8 mouse cellular contexts compared by ENCODE assay signal in genomic region chr11:107573847-107574246, GRCm38 (mm10). TPM values are rescaled to one million over a fixed set of nuclear protein-coding genes. Genes with fewer than 3 reads are reported as not detected.
A peak's percentile ranks its signal among the peaks of the same experiment; 100 is the strongest.
DNase-seq lines count a peak whose midpoint lies in the region; ATAC-seq and TF ChIP-seq lines count a peak whose summit lies in the region.
"Had no signal": no experiment of that assay in that cellular context is flagged by ENCODE, and none has a peak within 500 bp of the region (broad histone marks: within the 10 kb centered on the region; RNA-seq: fewer than 3 reads in every experiment).

No protein-coding gene starts in this region.

- DNase-seq in adrenal gland, postnatal 25 days, result peak; percentile 37
- DNase-seq in fibroblast of lung, adult 2 months (ENCODE audit: low read depth), result peak; percentile 34
- DNase-seq in lung, embryonic 14.5 days, result peak; percentile 55
- no peak for DNase-seq in spleen, adult 12 weeks (ENCODE audit: low spot score)
- DNase-seq in right cerebral cortex, postnatal 14 days, result no peak
- DNase-seq in right cerebral cortex, postnatal 10 days (ENCODE audit: low spot score in 2 of 2), result no peak

- H3K4me3 ChIP-seq in intestine, embryonic 16.5 days (ENCODE audit: low read length), result no peak overlapping the region
- no peak overlapping the region for H3K4me3 ChIP-seq in lung, embryonic 14.5 days (ENCODE audit: low read depth, low read length)
- H3K4me3 ChIP-seq: midbrain, embryonic 12.5 days had no signal

- peaks cover 17% of the 10 kb centered on the region for H3K36me3 ChIP-seq in intestine, embryonic 16.5 days (ENCODE audit: control insufficient read depth, insufficient read depth, low read length)
- H3K36me3 ChIP-seq in lung, embryonic 14.5 days (ENCODE audit: insufficient read depth), result peaks cover 41% of the 10 kb centered on the region

- WGBS in intestine, embryonic 16.5 days, result 38% methylated on average over 6 of the region's 6 CpGs
- WGBS in lung, embryonic 14.5 days, result 37% methylated on average over 6 of the region's 6 CpGs

- H3K9me3 ChIP-seq in intestine, embryonic 16.5 days (ENCODE audit: control insufficient read depth, low read length), result no peaks in the 10 kb centered on the region
- no peaks in the 10 kb centered on the region for H3K9me3 ChIP-seq in lung, embryonic 14.5 days (ENCODE audit: low read depth, low read length)
- H3K9me3 ChIP-seq: midbrain, embryonic 12.5 days had no signal

- no peak for TF ChIP-seq CTCF in lung, embryonic 14.5 days (IDR thresholded peaks at IDR 0.05; ENCODE audit: low read depth)

- peak overlapping the region; percentile 72 for H3K27ac ChIP-seq in intestine, embryonic 16.5 days (ENCODE audit: low read length)
- peak overlapping the region; percentile 10; the same call in 1 of the 2 replicates for H3K27ac ChIP-seq in lung, embryonic 14.5 days (ENCODE audit: low read depth)
- H3K27ac ChIP-seq: midbrain, embryonic 12.5 days had no signal

- H3K4me1 ChIP-seq in intestine, embryonic 16.5 days (ENCODE audit: control insufficient read depth, insufficient read depth, low read length), result peaks cover 27% of the 10 kb centered on the region
- 0 out of 2 replicates have a peak, but pooled peaks cover 4% of the 10 kb centered on the region for H3K4me1 ChIP-seq in lung, embryonic 14.5 days (ENCODE audit: insufficient read depth)
- H3K4me1 ChIP-seq: midbrain, embryonic 12.5 days had no signal

- H3K9ac ChIP-seq in intestine, embryonic 16.5 days (ENCODE audit: low read depth, low read length), result no peak overlapping the region
- H3K9ac ChIP-seq in lung, embryonic 14.5 days, result no peak overlapping the region
- H3K9ac ChIP-seq: midbrain, embryonic 12.5 days had no signal

- peak; percentile 89 for ATAC-seq in intestine, embryonic 16.5 days
- ATAC-seq in lung, embryonic 14.5 days (ENCODE audit: insufficient read depth), result peak; percentile 49; the same call in 1 of the 2 replicates

- no peak overlapping the region for H3K4me2 ChIP-seq in intestine, embryonic 16.5 days (ENCODE audit: low read depth, low read length)
- H3K4me2 ChIP-seq in lung, embryonic 14.5 days, result no peak overlapping the region
- H3K4me2 ChIP-seq: midbrain, embryonic 12.5 days had no signal

- H3K27me3 ChIP-seq in intestine, embryonic 16.5 days (replicated peaks; ENCODE audit: control insufficient read depth, insufficient read depth, low read length), result no peaks in the 10 kb centered on the region
- H3K27me3 ChIP-seq in lung, embryonic 14.5 days (ENCODE audit: insufficient read depth, low read length), result no peaks in the 10 kb centered on the region
- H3K27me3 ChIP-seq: midbrain, embryonic 12.5 days had no signal

RNA-seq across cellular contexts. Expression of gene Helz, which starts 26.1 kb away (rescaled TPM):
- total RNA-seq in adrenal gland, postnatal 25 days (2021), result 29.5 and 36.6 TPM in 2 replicates
- polyA plus RNA-seq in intestine, embryonic 16.5 days (2015; fragmentation: Nextera tagmentation; extraction: Ambion mirVana), result 12.8 and 13.5 TPM in 2 replicates
- 25.7 and 27.4 TPM in 2 replicates for polyA plus RNA-seq in lung, embryonic 14.5 days (2014; fragmentation: Nextera tagmentation; extraction: Ambion mirVana)

Comparison
In these comparisons a context has a peak if more than half of its experiments do, and no peak if none do; other contexts are left out.
1. DNase-seq: peak in adrenal gland, postnatal 25 days (single experiment), fibroblast of lung, adult 2 months (single experiment) and lung, embryonic 14.5 days (single experiment); none in spleen, adult 12 weeks (single experiment), right cerebral cortex, postnatal 14 days (single experiment) and right cerebral cortex, postnatal 10 days (0 of 2).